Mouse (Mus musculus) lung, embryonic 16.5 days (tissue): Measurements from ENCODE around the gene Il4ra. TPM values are rescaled to one million over a fixed set of nuclear protein-coding genes. Genes with fewer than 3 reads are reported as not detected.
A peak's percentile ranks its signal among the peaks of the same experiment; 100 is the strongest.

Experiments
- ATAC-seq: fragments of 200-750 bp; cut with Nextera tagmentation; 2 replicates; pipeline ENCODE4 v1.8.0; 2017; ENCODE audit warnings: low read depth, mild to moderate bottlenecking, moderate library complexity
- H3K27ac ChIP-seq: fragments of 300-500 bp; sonication (generic); 2 replicates; pipeline ENCODE4 v1.5.1; 2014; ENCODE audit warnings: mild to moderate bottlenecking, control low read depth, low read length
- H3K27me3 ChIP-seq: fragments of 300-500 bp; sonication (generic); 2 replicates; pipeline ENCODE4 v1.6.1; 2014; ENCODE audit warnings: low read depth, low read length, mixed read lengths; ENCODE audit not compliant: control insufficient read depth, insufficient read depth
- H3K36me3 ChIP-seq: fragments of 300-500 bp; sonication (generic); 2 replicates; pipeline ENCODE4 v1.6.1; 2014; ENCODE audit warnings: low read length; ENCODE audit not compliant: control insufficient read depth, insufficient read depth
- H3K4me1 ChIP-seq: fragments of 300-500 bp; sonication (generic); replicated peaks from 2 replicates; pipeline ENCODE4 v1.6.1; 2014; ENCODE audit warnings: low read length, mixed read lengths; ENCODE audit not compliant: control insufficient read depth, insufficient read depth
- H3K4me2 ChIP-seq: fragments of 300-500 bp; sonication (generic); 2 replicates; pipeline ENCODE4 v1.6.1; 2014; ENCODE audit warnings: low read depth, low read length, control low read depth
- H3K4me3 ChIP-seq: fragments of 300-500 bp; sonication (generic); 2 replicates; pipeline ENCODE4 v1.5.1; 2014; ENCODE audit warnings: mild to moderate bottlenecking, low read length, control low read depth
- H3K9ac ChIP-seq: fragments of 300-500 bp; sonication (generic); 2 replicates; pipeline ENCODE4 v1.6.1; 2014; ENCODE audit warnings: low read length, control low read depth
- H3K9me3 ChIP-seq: fragments of 300-500 bp; sonication (generic); 2 replicates; pipeline ENCODE4 v1.6.1; 2016; ENCODE audit warnings: low read length; ENCODE audit not compliant: control insufficient read depth
- WGBS: fragments of 180-500 bp; shearing (Covaris S2); extraction: QIAGEN DNeasy Blood & Tissue Kit; methylation state at CpG from one replicate; pipeline ENCODE4 v1.1.7; 2014; 5-methylcytosine and 5-hydroxymethylcytosine counted together
- polyA plus RNA-seq: library from polyadenylated mRNA; unstranded; fragments of >200 nt; fragmentation: Nextera tagmentation; extraction: Ambion mirVana; gene quantifications from 2 replicates; pipeline ENCODE4 v1.2.1, GENCODE M21; 2015

Il4ra gene
- polyA plus RNA-seq, 1 experiment from 2014 or later = 18.8 TPM

GRCm38 (mm10) chr7:125606265-125607164, 54.6 kb downstream of the Il4ra start:
- WGBS = 68% methylated on average over 2 of the region's 2 CpGs
- Histone ChIP-seq H3K9me3 (no peaks in the 10 kb centered on the region), H3K27ac (peak overlapping the region; percentile 62; the same call in 1 of the 2 replicates), H3K9ac (no peak overlapping the region), H3K4me2 (no peak overlapping the region), H3K4me3 (no peak overlapping the region), H3K36me3 (no peaks in the 10 kb centered on the region), H3K27me3 (no peaks in the 10 kb centered on the region), H3K4me1 (peaks cover 13% of the 10 kb centered on the region)
- peak; percentile 64 for ATAC-seq

DNA sequence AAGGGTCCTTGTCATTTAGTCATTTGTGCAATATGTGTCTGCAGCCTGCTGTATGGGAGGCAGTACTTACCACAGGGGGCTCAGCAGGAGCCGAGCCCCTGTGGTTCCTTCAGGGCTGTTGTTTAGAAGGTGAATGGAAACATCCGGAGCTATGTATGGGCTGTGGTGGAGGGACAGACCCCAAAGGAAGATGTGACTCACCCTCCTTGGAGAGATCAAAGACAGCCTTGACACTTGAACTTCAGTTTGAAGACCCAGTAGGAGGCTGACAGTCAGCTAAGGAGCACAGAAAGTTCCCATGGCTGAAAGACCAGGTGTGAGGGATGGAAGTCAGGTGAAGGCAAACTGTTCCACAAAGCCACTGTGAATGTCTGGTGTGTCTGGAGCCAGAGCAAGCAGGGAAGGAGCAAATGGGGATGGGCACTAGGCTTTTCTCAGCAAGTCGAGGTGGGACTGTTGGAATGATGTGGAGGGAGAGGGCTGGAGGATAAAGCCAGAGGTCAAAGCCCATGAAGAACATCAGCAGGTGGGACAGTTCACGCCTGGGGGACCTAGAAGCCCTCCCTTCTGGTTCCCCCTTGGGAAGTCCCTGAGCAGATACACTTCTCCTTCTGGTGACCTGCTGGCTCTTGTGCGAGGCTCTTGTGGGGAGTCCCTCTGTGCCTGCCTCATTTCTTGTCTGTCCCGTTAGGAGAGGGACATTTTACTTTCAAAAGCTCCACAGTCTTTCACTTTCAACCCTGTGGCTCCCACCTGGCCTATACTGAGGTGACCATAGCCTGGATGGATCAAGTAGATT, 55.7 kb downstream of the Il4ra start:
- no peak for ATAC-seq
- 47% methylated on average over 6 of the region's 6 CpGs for WGBS
- H3K4me2 ChIP-seq = no peak overlapping the region

DNA sequence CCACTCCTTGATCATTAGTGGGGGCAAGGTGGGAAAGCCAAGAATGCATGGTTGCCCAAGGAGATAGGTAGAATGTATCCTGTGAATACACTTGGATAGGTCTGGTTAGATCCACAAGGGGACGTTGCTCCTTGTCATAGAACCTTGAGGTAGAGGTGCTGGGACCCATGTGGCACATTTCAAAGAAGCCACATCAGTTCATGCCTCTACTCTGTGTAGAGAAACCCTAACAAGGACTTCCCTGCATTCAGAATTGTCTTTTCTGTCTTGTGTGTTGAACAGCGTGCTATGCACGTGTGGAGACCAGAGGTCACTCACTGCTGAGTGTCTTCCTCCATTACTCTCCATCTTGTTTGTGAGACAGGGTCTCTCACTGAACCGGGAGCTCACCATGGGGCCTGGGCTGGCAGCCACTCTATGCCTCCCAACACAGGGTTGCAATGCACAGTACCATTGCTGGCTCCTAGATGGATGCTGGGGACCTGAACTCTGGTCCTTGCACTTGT, 56.3 kb downstream of the Il4ra start:
- no peaks in the 10 kb centered on the region for H3K36me3 ChIP-seq
- H3K4me2 ChIP-seq = no peak overlapping the region
- H3K9me3 ChIP-seq = no peaks in the 10 kb centered on the region
- WGBS = 74% methylated on average over 4 of the region's 4 CpGs
- no peaks in the 10 kb centered on the region for H3K27me3 ChIP-seq
- H3K4me3 ChIP-seq = no peak overlapping the region
- H3K27ac ChIP-seq = no peak overlapping the region
- H3K9ac ChIP-seq = no peak overlapping the region
- no peak for ATAC-seq
- H3K4me1 ChIP-seq = peaks cover 13% of the 10 kb centered on the region

More for the DNA sequence above, 55.7 kb downstream of the Il4ra start:
- Histone ChIP-seq H3K36me3 (no peaks in the 10 kb centered on the region), H3K9me3 (no peaks in the 10 kb centered on the region), H3K9ac (no peak overlapping the region), H3K4me1 (peaks cover 13% of the 10 kb centered on the region), H3K27me3 (no peaks in the 10 kb centered on the region), H3K27ac (no peak overlapping the region), H3K4me3 (no peak overlapping the region)

- no peaks in the 10 kb centered on the region for H3K9me3 ChIP-seq
- whole genome bisulfite sequencing = 62% methylated on average over 5 of the region's 5 CpGs
- H3K9ac ChIP-seq = no peak overlapping the region
- H3K4me3 ChIP-seq = no peak overlapping the region
- no peaks in the 10 kb centered on the region for H3K4me1 ChIP-seq
- no peak overlapping the region for H3K27ac ChIP-seq
- no peaks in the 10 kb centered on the region for H3K36me3 ChIP-seq
- H3K4me2 ChIP-seq = no peak overlapping the region
- no peaks in the 10 kb centered on the region; the same call in 1 of the 2 replicates for H3K27me3 ChIP-seq
- ATAC-seq = no peak
These were observed 61.7 kb downstream of the Il4ra start for GRCm38 (mm10) chr7:125613579-125613978.

- Histone ChIP-seq H3K9me3 (no peaks in the 10 kb centered on the region), H3K4me2 (no peak overlapping the region), H3K27me3 (no peaks in the 10 kb centered on the region; the same call in 1 of the 2 replicates), H3K4me1 (no peaks in the 10 kb centered on the region), H3K36me3 (no peaks in the 10 kb centered on the region), H3K27ac (no peak overlapping the region), H3K9ac (no peak overlapping the region), H3K4me3 (no peak overlapping the region)
- ATAC-seq = no peak
- WGBS = 86% methylated on average over 7 of the region's 7 CpGs
These were observed 63.5 kb downstream of the Il4ra start for GRCm38 (mm10) chr7:125615453-125615852.

DNA sequence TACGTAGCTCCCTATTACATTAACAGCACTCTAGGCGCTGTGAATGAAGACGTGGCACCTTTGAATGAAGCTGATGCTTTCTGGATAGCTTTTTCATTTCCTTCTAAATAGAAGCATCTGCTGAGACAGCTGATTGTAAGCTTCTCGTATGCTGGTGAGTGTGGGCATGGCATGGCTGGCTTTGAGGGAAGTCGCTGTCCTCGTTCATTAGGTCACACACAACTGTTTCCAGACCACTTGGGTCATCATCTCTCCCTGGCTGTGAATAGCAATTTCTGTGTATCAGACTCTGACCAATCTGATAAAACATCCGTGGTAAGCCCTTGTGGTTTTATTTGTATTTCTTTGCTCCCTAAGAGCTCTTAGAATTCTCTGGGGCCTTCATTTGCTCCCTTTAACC, 66.1 kb downstream of the Il4ra start:
- Histone ChIP-seq H3K9me3 (no peaks in the 10 kb centered on the region), H3K9ac (no peak overlapping the region), H3K4me1 (peaks cover 1% of the 10 kb centered on the region), H3K36me3 (no peaks in the 10 kb centered on the region), H3K4me2 (no peak overlapping the region), H3K4me3 (no peak overlapping the region), H3K27me3 (no peaks in the 10 kb centered on the region; the same call in 1 of the 2 replicates), H3K27ac (no peak overlapping the region)
- ATAC-seq = no peak
- 74% methylated on average over 7 of the region's 7 CpGs for WGBS

GRCm38 (mm10) chr7:125620077-125620476, 68.2 kb downstream of the Il4ra start:
- WGBS = 66% methylated on average over 4 of the region's 4 CpGs
- Histone ChIP-seq H3K4me2 (no peak overlapping the region), H3K27me3 (no peaks in the 10 kb centered on the region), H3K9me3 (no peaks in the 10 kb centered on the region), H3K9ac (no peak overlapping the region), H3K4me3 (no peak overlapping the region), H3K4me1 (peaks cover 6% of the 10 kb centered on the region), H3K36me3 (no peaks in the 10 kb centered on the region), H3K27ac (no peak overlapping the region)
- no peak for ATAC-seq

- WGBS = 50% methylated on average over 7 of the region's 7 CpGs
- 0 out of 2 replicates have a peak overlapping the region, but pooled peaks have one; percentile 2 for H3K27ac ChIP-seq
- H3K36me3 ChIP-seq = no peaks in the 10 kb centered on the region
- peak; percentile 53 for ATAC-seq
- H3K4me2 ChIP-seq = no peak overlapping the region
- no peak overlapping the region for H3K4me3 ChIP-seq
- no peaks in the 10 kb centered on the region for H3K9me3 ChIP-seq
- H3K27me3 ChIP-seq = no peaks in the 10 kb centered on the region
- H3K4me1 ChIP-seq = peaks cover 6% of the 10 kb centered on the region
- no peak overlapping the region for H3K9ac ChIP-seq
These were observed 71.1 kb downstream of the Il4ra start for GRCm38 (mm10) chr7:125622741-125623685.
